Mouse (Mus musculus) lung, postnatal 0 days (tissue): ENCODE data around the gene Lrrtm1. TPM values are rescaled to one million over a fixed set of nuclear protein-coding genes. Genes with fewer than 3 reads are reported as not detected.

Experiments used
- ATAC-seq: fragments of 200-750 bp; cut with Nextera tagmentation; 2 replicates; pipeline ENCODE4 v1.8.0; 2017; ENCODE audit warnings: moderate library complexity
- DNase-seq: peaks from one replicate; pipeline ENCODE4 v3.0.0-alpha.2; 2016; ENCODE audit warnings: low spot score
- H3K27ac ChIP-seq: fragments of 300-500 bp; sonication (generic); 2 replicates; pipeline ENCODE4 v1.5.1; 2014; ENCODE audit warnings: antibody characterized with exemption, mild to moderate bottlenecking, low read length, mixed read lengths
- H3K27me3 ChIP-seq: fragments of 300-500 bp; sonication (generic); replicated peaks from 2 replicates; pipeline ENCODE4 v1.6.1; 2014; ENCODE audit warnings: low read length, mixed read lengths; ENCODE audit not compliant: insufficient read depth
- H3K36me3 ChIP-seq: fragments of 300-500 bp; sonication (generic); 2 replicates; pipeline ENCODE4 v1.6.1; 2014; ENCODE audit warnings: low read length, mixed read lengths; ENCODE audit not compliant: insufficient read depth
- H3K4me1 ChIP-seq: fragments of 300-500 bp; sonication (generic); 2 replicates; pipeline ENCODE4 v1.6.1; 2014; ENCODE audit warnings: antibody characterized with exemption, low read depth, low read length, mixed read lengths; ENCODE audit not compliant: insufficient read depth
- H3K4me2 ChIP-seq: fragments of 300-500 bp; sonication (generic); replicated peaks from 2 replicates; pipeline ENCODE4 v1.6.1; 2014; ENCODE audit warnings: low read depth, mild to moderate bottlenecking, low read length, moderate library complexity, mixed read lengths
- H3K4me3 ChIP-seq: fragments of 300-500 bp; sonication (generic); 2 replicates; pipeline ENCODE4 v1.5.1; 2014; ENCODE audit warnings: low read depth, low read length
- H3K9ac ChIP-seq: fragments of 300-500 bp; sonication (generic); replicated peaks from 2 replicates; pipeline ENCODE4 v1.6.1; 2014; ENCODE audit warnings: low read depth, mild to moderate bottlenecking
- H3K9me3 ChIP-seq: fragments of 300-500 bp; sonication (generic); 2 replicates; pipeline ENCODE4 v1.6.1; 2016; ENCODE audit warnings: low read length, mixed read lengths
- CTCF ChIP-seq: IDR thresholded peaks from 2 replicates; pipeline ENCODE4 v1.5.1; 2016; ENCODE audit warnings: antibody characterized with exemption, mild to moderate bottlenecking
- EP300 ChIP-seq: IDR thresholded peaks from 2 replicates; pipeline ENCODE4 v1.6.1; 2016; ENCODE audit warnings: antibody characterized with exemption, mild to moderate bottlenecking, control low read depth
- WGBS: fragments of 180-500 bp; shearing (Covaris S2); extraction: QIAGEN DNeasy Blood & Tissue Kit; methylation state at CpG from one replicate; pipeline ENCODE4 v1.1.7; 2014; 5-methylcytosine and 5-hydroxymethylcytosine counted together
- polyA plus RNA-seq: library from polyadenylated mRNA; unstranded; fragments of >200 nt; fragmentation: Nextera tagmentation; extraction: Ambion mirVana; gene quantifications from 2 replicates; pipeline ENCODE4 v1.2.1, GENCODE M21; 2015

The Lrrtm1 gene
- polyA plus RNA-seq, 1 experiment from 2014 or later, result 0.14 TPM

- Histone ChIP-seq H3K4me2 (no peak overlapping the region), H3K4me1 (no peaks in the 10 kb centered on the region), H3K4me3 (no peak overlapping the region), H3K36me3 (no peaks in the 10 kb centered on the region), H3K9ac (no peak overlapping the region), H3K27ac (no peak overlapping the region), H3K27me3 (no peaks in the 10 kb centered on the region), H3K9me3 (no peaks in the 10 kb centered on the region)
- ATAC-seq (no peak), DNase-seq (no peak)
- no peak for TF ChIP-seq CTCF
- TF ChIP-seq EP300, result no peak
- 64% methylated on average over 6 of the region's 6 CpGs for WGBS
Observed at GRCm38 (mm10) chr6:77291415-77291814, 48.9 kb downstream of the Lrrtm1 start.

- H3K36me3 ChIP-seq, result no peaks in the 10 kb centered on the region
- H3K9me3 ChIP-seq, result no peaks in the 10 kb centered on the region
- no peak overlapping the region for H3K9ac ChIP-seq
- no peak overlapping the region for H3K4me3 ChIP-seq
- WGBS, result 71% methylated on average over 1 of the region's 1 CpGs
- H3K4me2 ChIP-seq, result no peak overlapping the region
- no peaks in the 10 kb centered on the region for H3K4me1 ChIP-seq
- H3K27ac ChIP-seq, result no peak overlapping the region
- no peaks in the 10 kb centered on the region for H3K27me3 ChIP-seq
- ATAC-seq, result no peak
- TF ChIP-seq EP300 (no peak), CTCF (no peak)
- DNase-seq, result no peak
Observed at GRCm38 (mm10) chr6:77301305-77301704, 58.8 kb downstream of the Lrrtm1 start.

- ATAC-seq, result no peak
- Histone ChIP-seq H3K9me3 (no peaks in the 10 kb centered on the region), H3K27me3 (no peaks in the 10 kb centered on the region), H3K9ac (no peak overlapping the region), H3K4me1 (no peaks in the 10 kb centered on the region), H3K4me2 (no peak overlapping the region), H3K36me3 (no peaks in the 10 kb centered on the region), H3K4me3 (no peak overlapping the region), H3K27ac (no peak overlapping the region)
- no peak for TF ChIP-seq CTCF
- no peak for TF ChIP-seq EP300
- no peak for DNase-seq
- WGBS, result 91% methylated on average over 3 of the region's 3 CpGs
Observed at GRCm38 (mm10) chr6:77306796-77307195, 64.3 kb downstream of the Lrrtm1 start.
